Mouse (Mus musculus) C2C12 (cell line): ENCODE data around the gene Sstr3.

Experiments
- CEBPB ChIP-seq: IDR thresholded peaks from one replicate; pipeline ENCODE4 v1.6.1; 2011; ENCODE audit warnings: low read depth, mild to moderate bottlenecking, control low read depth, moderate library complexity
- CTCF ChIP-seq: IDR thresholded peaks from one replicate; pipeline ENCODE4 v1.5.1; 2011; ENCODE audit not compliant: control insufficient read depth, insufficient read depth, insufficient read length
- FOSL1 ChIP-seq: IDR thresholded peaks from one replicate; pipeline ENCODE4 v1.8.0; 2011; ENCODE audit warnings: mild to moderate bottlenecking, low read length; ENCODE audit not compliant: poor library complexity, insufficient read depth, severe bottlenecking
- MAX ChIP-seq: IDR thresholded peaks from one replicate; pipeline ENCODE4 v1.6.1; 2011; ENCODE audit warnings: mild to moderate bottlenecking, control low read depth
- USF1 ChIP-seq: IDR thresholded peaks from one replicate; pipeline ENCODE4 v1.6.1; 2011; ENCODE audit warnings: low read depth, mild to moderate bottlenecking, control low read depth, moderate library complexity

- TF ChIP-seq CTCF (no peak), MAX (no peak), CEBPB (no peak), FOSL1 (no peak), USF1 (no peak)
Measured at GRCm38 (mm10) chr15:78541036-78541435, 3.4 kb downstream of the Sstr3 start.
